Mouse (Mus musculus) neural tube, embryonic 14.5 days (tissue): Measurements from ENCODE around the gene Cnr2. TPM values are rescaled to one million over a fixed set of nuclear protein-coding genes. Genes with fewer than 3 reads are reported as not detected.
A peak's percentile ranks its signal among the peaks of the same experiment; 100 is the strongest.

Experiments
- ATAC-seq: fragments of 200-750 bp; cut with Nextera tagmentation; 2 replicates; pipeline ENCODE4 v1.8.0; 2017; ENCODE audit warnings: low read depth, mild to moderate bottlenecking, moderate TSS enrichment, moderate library complexity
- H3K27ac ChIP-seq: fragments of 300-500 bp; sonication (generic); 2 replicates; pipeline ENCODE4 v1.5.1; 2014; ENCODE audit warnings: low read depth, mild to moderate bottlenecking, control low read depth, low read length, moderate library complexity, mixed read lengths
- H3K27me3 ChIP-seq: fragments of 300-500 bp; sonication (generic); 2 replicates; pipeline ENCODE4 v1.6.1; 2014; ENCODE audit warnings: low read length; ENCODE audit not compliant: control insufficient read depth, insufficient read depth
- H3K36me3 ChIP-seq: fragments of 300-500 bp; sonication (generic); 2 replicates; pipeline ENCODE4 v1.6.1; 2014; ENCODE audit warnings: low read length, mixed read lengths; ENCODE audit not compliant: control insufficient read depth, insufficient read depth
- H3K4me1 ChIP-seq: fragments of 300-500 bp; sonication (generic); 2 replicates; pipeline ENCODE4 v1.6.1; 2014; ENCODE audit warnings: low read length; ENCODE audit not compliant: control insufficient read depth, insufficient read depth
- H3K4me2 ChIP-seq: fragments of 300-500 bp; sonication (generic); 2 replicates; pipeline ENCODE4 v1.6.1; 2014; ENCODE audit warnings: mild to moderate bottlenecking, low read depth, low read length, control low read depth
- H3K4me3 ChIP-seq: fragments of 300-500 bp; sonication (generic); 2 replicates; pipeline ENCODE4 v1.5.1; 2014; ENCODE audit warnings: low read depth, low read length, control low read depth, mixed read lengths
- H3K9ac ChIP-seq: fragments of 300-500 bp; sonication (generic); replicated peaks from 2 replicates; pipeline ENCODE4 v1.6.1; 2014; ENCODE audit warnings: low read depth, mild to moderate bottlenecking, control low read depth, low read length, mixed read lengths
- H3K9me3 ChIP-seq: fragments of 300-500 bp; sonication (generic); 2 replicates; pipeline ENCODE4 v1.6.1; 2016; ENCODE audit warnings: low read length; ENCODE audit not compliant: control insufficient read depth
- WGBS: fragments of 180-500 bp; shearing (Covaris S2); extraction: QIAGEN DNeasy Blood & Tissue Kit; methylation state at CpG from one replicate; pipeline ENCODE4 v1.1.7; 2014; 5-methylcytosine and 5-hydroxymethylcytosine counted together
- polyA plus RNA-seq: library from polyadenylated mRNA; unstranded; fragments of >200 nt; fragmentation: Nextera tagmentation; extraction: Ambion mirVana; gene quantifications from 2 replicates; pipeline ENCODE4 v1.2.1, GENCODE M21; 2014

The Cnr2 gene
- polyA plus RNA-seq, 1 experiment from 2014 or later: 0.15 TPM

DNA sequence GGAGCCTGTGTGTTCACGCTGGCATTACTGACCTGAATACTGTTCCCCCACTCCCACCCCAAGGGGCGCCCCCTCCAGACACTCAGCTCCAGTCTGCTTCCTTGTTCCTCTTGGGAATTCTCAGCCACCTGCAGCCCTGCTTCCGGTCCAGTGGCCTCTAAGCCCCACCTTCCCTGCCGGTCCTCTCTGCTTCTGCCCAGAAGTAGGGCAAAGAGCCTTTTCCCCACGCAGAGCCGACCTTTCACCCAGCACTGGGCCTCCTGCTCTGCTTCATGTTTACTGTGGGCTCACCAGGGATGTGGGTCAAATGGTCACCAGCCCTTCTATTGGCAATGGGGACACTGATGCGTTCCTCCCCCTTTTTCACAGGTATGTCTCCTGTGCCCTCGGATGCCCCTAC lies 63.2 kb downstream of the Cnr2 start:
- Histone ChIP-seq H3K9me3 (no peaks in the 10 kb centered on the region), H3K27ac (no peak overlapping the region), H3K36me3 (peaks cover 19% of the 10 kb centered on the region; the same call in 1 of the 2 replicates), H3K4me1 (peaks cover 6% of the 10 kb centered on the region; the same call in 1 of the 2 replicates), H3K4me2 (no peak overlapping the region), H3K27me3 (no peaks in the 10 kb centered on the region), H3K9ac (no peak overlapping the region), H3K4me3 (no peak overlapping the region)
- WGBS: 65% methylated on average over 8 of the region's 8 CpGs
- no peak for ATAC-seq

DNA sequence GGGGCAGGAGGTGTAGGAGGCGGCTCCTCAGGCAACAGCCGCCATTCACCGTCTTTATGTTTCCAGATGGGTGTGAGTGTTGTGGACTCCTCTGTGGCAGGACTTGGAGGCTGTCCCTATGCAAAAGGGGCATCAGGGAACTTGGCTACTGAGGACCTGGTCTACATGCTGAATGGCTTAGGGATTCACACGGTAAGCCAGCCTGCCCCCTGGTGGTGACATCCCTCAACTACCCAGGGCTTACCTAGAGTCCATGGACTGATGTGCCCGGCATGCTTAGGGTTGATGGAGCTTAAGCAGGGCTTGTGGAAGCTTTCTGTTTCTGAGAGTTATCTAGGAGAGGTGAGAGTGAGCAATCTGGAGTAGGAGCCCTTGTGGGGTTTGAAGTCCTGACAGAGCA lies 65.5 kb downstream of the Cnr2 start:
- WGBS: 21% methylated on average over 5 of the region's 5 CpGs
- no peak for ATAC-seq
- peaks cover 16% of the 10 kb centered on the region; the same call in 1 of the 2 replicates for H3K36me3 ChIP-seq

DNA sequence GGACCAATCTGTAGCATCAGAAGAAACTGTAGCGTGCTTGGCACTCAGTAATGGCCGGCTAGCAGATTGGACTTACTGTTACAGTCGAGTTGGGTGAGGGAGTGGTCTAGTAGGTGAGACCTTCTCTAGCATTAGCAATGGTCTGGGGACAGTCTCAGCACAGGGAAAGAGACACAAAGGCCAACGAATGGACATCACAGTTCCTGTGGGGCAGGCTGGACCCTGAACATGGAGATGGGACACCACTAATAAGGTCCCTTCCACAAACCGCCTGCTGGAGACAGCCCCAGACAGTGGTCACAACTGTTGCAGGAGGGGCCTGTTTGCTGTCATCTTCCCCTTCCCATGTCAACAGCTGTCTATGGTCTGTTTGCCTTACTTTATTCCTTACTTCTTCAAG lies 66.5 kb downstream of the Cnr2 start:
- 93% methylated on average over 5 of the region's 5 CpGs for WGBS
- H3K27ac ChIP-seq: no peak overlapping the region
- H3K36me3 ChIP-seq: peaks cover 10% of the 10 kb centered on the region; the same call in 1 of the 2 replicates
- no peak overlapping the region for H3K4me2 ChIP-seq
- H3K27me3 ChIP-seq: no peaks in the 10 kb centered on the region
- H3K9me3 ChIP-seq: no peaks in the 10 kb centered on the region
- no peak for ATAC-seq
- H3K9ac ChIP-seq: no peak overlapping the region
- no peak overlapping the region for H3K4me3 ChIP-seq
- peaks cover 14% of the 10 kb centered on the region; the same call in 1 of the 2 replicates for H3K4me1 ChIP-seq

More for the DNA sequence above, 65.5 kb downstream of the Cnr2 start:
- Histone ChIP-seq H3K9ac (no peak overlapping the region), H3K4me2 (no peak overlapping the region), H3K4me1 (peaks cover 14% of the 10 kb centered on the region; the same call in 1 of the 2 replicates), H3K9me3 (no peaks in the 10 kb centered on the region), H3K27me3 (no peaks in the 10 kb centered on the region), H3K4me3 (no peak overlapping the region), H3K27ac (no peak overlapping the region)

DNA sequence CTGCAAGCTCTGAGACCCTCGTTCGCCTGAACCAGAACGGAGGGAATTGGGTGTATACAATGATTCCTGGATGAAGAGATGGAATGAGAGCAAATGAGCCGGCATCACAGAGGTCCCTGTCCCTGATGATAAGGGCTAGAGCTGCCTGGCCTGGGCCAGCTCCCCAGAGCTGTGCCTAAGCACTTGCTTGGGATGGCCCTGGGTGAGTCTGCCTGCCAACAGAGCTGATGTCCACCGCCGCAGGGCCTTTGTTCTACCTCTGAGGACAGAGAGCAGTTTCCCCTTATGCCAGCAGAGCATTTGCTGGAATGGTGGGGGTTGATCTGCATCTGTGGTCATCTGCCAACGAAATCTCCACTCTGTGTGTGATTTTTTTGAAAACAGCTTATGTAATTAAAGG lies 67.0 kb downstream of the Cnr2 start:
- Histone ChIP-seq H3K4me3 (no peak overlapping the region), H3K27me3 (no peaks in the 10 kb centered on the region), H3K9ac (no peak overlapping the region), H3K36me3 (peaks cover 14% of the 10 kb centered on the region; the same call in 1 of the 2 replicates), H3K4me1 (peaks cover 14% of the 10 kb centered on the region; the same call in 1 of the 2 replicates), H3K4me2 (no peak overlapping the region), H3K27ac (no peak overlapping the region), H3K9me3 (no peaks in the 10 kb centered on the region)
- WGBS: 91% methylated on average over 7 of the region's 7 CpGs
- ATAC-seq: no peak

DNA sequence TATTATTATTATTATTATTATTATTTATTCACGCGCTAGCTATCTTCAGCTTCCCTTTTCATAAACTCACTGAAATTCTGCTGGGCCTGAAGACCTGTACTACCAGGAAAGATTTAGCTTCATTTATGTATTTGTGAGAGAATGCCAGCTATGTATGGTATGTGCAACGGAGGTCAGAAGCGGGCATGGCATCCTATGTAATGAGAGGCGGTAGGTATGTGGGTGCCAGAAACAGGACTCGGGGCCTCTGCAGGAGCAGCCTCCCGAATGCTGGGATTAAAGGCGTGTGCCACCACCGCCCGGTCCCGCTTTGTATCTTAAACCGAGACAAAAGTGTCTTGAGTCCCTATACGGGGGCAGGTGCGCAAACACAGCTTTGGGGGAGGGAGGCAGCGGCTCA lies 67.8 kb downstream of the Cnr2 start:
- Histone ChIP-seq H3K4me3 (peak overlapping the region; percentile 49), H3K27ac (peak overlapping the region; percentile 88), H3K36me3 (peaks cover 18% of the 10 kb centered on the region; the same call in 1 of the 2 replicates), H3K4me1 (peaks cover 14% of the 10 kb centered on the region; the same call in 1 of the 2 replicates), H3K4me2 (peak overlapping the region; percentile 76), H3K27me3 (no peaks in the 10 kb centered on the region), H3K9ac (peak overlapping the region; percentile 80), H3K9me3 (no peaks in the 10 kb centered on the region)
- ATAC-seq: 0 out of 2 replicates have a peak, but pooled peaks have one; percentile 5
- 7% methylated on average over 15 of the region's 15 CpGs for WGBS

DNA sequence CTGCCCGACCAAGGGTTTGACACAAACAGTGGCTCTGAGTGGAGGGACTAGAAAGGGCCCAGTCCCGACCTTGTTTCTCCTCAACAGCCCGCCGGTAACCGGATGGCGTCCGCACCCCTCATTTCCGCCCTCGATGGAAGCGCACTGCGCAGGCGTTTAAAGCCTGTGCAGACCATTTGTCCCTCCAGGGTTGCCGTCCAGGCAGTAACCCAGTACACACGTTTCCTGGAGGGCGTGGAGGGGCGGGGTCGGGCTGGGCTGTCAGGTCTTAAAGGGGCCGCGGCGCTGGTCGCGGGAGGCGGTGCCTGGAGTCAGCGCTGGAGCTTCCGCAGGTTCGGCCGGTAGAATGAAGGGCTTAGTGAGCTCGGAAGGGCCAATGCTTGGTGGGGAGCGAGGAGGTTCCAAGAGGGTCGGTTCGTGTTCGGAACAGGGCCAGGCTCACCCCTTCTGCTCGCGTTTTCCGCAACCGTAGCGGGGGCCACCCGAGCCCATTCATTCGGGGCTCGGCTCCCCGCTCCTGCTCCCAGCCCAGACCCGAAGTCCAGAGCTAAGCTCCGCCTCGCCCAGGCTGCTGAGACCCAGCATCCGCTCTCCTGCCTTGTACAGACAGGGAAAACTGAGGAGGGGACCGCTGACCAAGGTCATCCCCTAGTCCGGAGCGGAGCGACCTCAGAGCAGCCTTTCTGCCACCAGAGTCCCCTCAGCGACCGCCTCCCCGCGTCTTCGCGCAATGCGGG lies 68.4 kb downstream of the Cnr2 start, which contains the start of gene Gale:
Gale (plus strand) TSS at position 271 of the 737 bp plus-strand sequence.
- peak; percentile 96 for ATAC-seq
- peaks cover 25% of the 10 kb centered on the region for H3K36me3 ChIP-seq

DNA sequence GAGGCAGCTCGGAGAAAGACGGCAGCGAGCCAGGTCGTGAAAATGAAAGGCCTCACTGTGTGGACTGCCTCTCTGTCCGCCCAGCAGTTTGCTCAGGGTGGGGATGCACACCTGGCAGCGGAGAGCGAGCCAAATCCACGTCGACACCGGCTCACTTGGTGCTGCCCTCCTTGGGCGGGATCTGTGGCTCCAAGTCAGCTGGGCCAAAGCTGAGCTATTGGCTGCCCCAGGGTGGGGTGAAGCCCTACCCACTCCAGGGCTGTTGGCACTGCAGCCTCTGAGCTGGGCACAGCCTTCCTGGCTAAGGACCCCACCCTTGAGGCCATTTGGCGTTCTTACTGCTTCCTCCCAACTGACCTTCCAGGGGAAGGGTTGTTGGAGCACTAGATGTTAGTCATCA lies 69.2 kb downstream of the Cnr2 start:
- Histone ChIP-seq H3K4me1 (peaks cover 14% of the 10 kb centered on the region; the same call in 1 of the 2 replicates), H3K27ac (no peak overlapping the region), H3K4me3 (peak overlapping the region; percentile 49), H3K27me3 (no peaks in the 10 kb centered on the region), H3K4me2 (peak overlapping the region; percentile 76), H3K9me3 (no peaks in the 10 kb centered on the region), H3K9ac (peak overlapping the region; percentile 80), H3K36me3 (peaks cover 32% of the 10 kb centered on the region)
- WGBS: 4% methylated on average over 12 of the region's 12 CpGs
- no peak for ATAC-seq

More for the DNA sequence above, 68.4 kb downstream of the Cnr2 start, which contains the start of gene Gale:
- H3K4me2 ChIP-seq: peak within 1 kb of the TSS; percentile 76
- under 1% methylated on average over 56 of the region's 56 CpGs for WGBS
- H3K27me3 ChIP-seq: no peaks in the 10 kb centered on the region
- H3K9ac ChIP-seq: peak within 1 kb of the TSS; percentile 80
- peak within 1 kb of the TSS; percentile 49 for H3K4me3 ChIP-seq
- H3K4me1 ChIP-seq: peaks cover 14% of the 10 kb centered on the region; the same call in 1 of the 2 replicates
- H3K9me3 ChIP-seq: no peaks in the 10 kb centered on the region
- peak within 1 kb of the TSS; percentile 88 for H3K27ac ChIP-seq

DNA sequence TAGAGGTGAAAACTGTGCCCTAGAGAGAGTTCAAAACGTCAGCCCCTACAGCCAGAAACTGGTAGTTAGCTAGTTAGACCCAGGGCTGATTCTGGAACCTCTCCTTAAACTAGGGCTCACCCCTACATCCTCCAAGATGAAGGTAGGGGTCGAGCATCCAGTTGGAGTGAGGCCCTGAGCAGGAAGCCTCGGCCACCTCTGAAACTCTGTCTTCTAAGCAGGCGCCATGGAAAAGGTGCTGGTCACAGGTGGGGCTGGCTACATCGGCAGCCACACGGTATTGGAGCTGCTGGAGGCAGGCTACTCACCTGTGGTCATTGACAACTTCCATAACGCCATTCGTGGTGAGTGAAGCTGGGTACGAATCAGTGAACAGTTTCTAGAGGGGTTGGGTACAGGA lies 69.9 kb downstream of the Cnr2 start:
- Histone ChIP-seq H3K27ac (no peak overlapping the region), H3K4me3 (no peak overlapping the region; the same call in 1 of the 2 replicates), H3K36me3 (peaks cover 37% of the 10 kb centered on the region), H3K9ac (no peak overlapping the region), H3K9me3 (no peaks in the 10 kb centered on the region), H3K4me1 (peaks cover 14% of the 10 kb centered on the region; the same call in 1 of the 2 replicates), H3K4me2 (no peak overlapping the region), H3K27me3 (no peaks in the 10 kb centered on the region)
- WGBS: 89% methylated on average over 9 of the region's 9 CpGs
- no peak for ATAC-seq

DNA sequence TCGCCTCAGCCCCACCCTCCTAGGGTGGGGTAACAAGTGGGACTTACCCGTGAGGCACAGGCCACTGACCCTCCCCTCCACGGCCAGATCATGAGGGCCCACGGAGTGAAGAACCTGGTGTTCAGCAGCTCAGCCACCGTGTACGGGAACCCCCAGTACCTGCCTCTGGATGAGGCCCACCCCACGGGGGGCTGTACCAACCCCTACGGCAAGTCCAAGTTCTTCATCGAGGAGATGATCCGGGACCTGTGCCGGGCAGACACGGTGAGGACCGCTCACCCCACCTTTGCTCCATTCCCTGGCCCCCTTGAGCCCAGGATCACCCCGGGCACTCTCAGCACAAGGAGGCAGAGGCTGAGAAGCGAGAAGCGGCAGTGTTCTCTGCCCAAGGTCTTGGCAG lies 71.1 kb downstream of the Cnr2 start:
- ATAC-seq: no peak
- 92% methylated on average over 16 of the region's 16 CpGs for WGBS
- Histone ChIP-seq H3K4me2 (no peak overlapping the region), H3K9ac (no peak overlapping the region), H3K36me3 (peaks cover 35% of the 10 kb centered on the region), H3K27ac (no peak overlapping the region), H3K27me3 (no peaks in the 10 kb centered on the region), H3K4me1 (peaks cover 15% of the 10 kb centered on the region), H3K4me3 (no peak overlapping the region), H3K9me3 (no peaks in the 10 kb centered on the region)
